Mouse (Mus musculus): ENCODE data around the gene Sytl3. TPM values are rescaled to one million over a fixed set of nuclear protein-coding genes. Genes with fewer than 3 reads are reported as not detected.

Sytl3 gene
- polyA plus RNA-seq, 1 experiment from 2014 or later: 0.42 TPM

DNA sequence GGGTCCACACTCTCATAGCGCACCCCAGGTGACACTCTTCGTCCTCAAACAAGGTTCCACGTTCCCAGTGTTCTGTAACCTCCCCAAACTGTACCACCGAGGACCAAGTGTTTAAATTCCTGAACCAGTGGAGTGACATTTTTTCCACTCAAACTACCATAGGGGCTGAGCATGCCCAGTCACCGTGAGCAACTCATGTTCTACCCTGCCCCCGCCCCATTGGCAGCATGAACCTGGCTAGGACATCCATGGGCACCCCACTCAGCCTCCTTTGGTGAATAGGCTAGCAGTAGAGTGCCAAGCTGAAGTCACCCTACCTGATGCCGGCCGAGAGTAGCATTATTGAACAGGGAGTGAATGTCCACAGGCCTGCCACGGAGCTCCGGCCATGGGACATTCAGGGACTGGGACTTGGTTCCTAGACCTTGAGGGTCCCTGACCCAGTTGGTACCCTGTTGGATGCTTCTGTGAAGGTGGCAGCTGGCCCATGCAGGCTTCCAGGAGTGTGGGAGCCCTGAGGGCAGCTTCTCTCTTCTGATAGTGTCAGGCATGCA, 74.5 kb downstream of the Sytl3 start:
- H3K9me3 ChIP-seq: no peaks in the 10 kb centered on the region
- 89% methylated on average over 10 of the region's 10 CpGs for WGBS
- ATAC-seq (ENCODE audit: insufficient number of reproducible peaks, low FRiP score, low TSS enrichment, low read depth): no peak
- no peak overlapping the region for H3K4me2 ChIP-seq
- H3K9ac ChIP-seq: no peak overlapping the region
- peaks cover 6% of the 10 kb centered on the region for H3K4me1 ChIP-seq
- no peak overlapping the region for H3K27ac ChIP-seq
- H3K36me3 ChIP-seq: peaks cover 8% of the 10 kb centered on the region
- H3K27me3 ChIP-seq: no peaks in the 10 kb centered on the region
- no peak overlapping the region for H3K4me3 ChIP-seq

DNA sequence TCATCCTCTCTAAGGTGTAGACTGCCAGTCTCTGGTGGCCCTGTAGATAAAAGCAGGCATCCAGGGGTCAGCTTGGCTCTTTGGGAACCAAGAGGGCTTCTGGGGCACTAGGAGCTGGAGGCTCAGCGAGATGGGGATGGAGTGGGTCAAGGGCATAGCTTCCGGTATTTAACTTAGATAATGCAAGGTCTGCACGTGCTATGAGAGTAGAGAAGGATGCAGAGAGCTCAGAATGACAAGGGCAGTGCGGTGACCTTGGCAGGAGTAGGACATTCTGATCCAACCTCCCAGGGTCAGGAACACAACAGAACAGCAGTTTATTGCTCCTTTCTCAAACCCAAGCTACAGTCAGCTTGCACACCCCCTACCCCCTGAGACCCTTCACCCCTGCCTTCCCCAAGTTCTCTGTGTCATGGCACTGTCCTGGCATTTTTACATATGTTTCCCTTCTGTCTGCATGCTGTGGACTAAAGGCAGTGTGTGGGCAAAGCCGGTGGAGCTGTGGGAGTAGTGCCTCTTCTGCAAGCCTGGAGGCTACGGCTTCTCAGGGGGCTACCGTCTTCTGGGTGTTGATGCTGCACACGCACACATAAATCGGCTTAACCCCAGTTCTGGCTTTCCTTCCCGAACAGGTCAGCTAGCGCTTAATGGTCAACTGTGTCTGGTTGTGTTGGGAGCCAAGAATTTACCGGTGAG, 76.0 kb downstream of the Sytl3 start:
- H3K9ac ChIP-seq: no peak overlapping the region
- 88% methylated on average over 12 of the region's 12 CpGs for WGBS
- ATAC-seq (ENCODE audit: insufficient number of reproducible peaks, low FRiP score, low TSS enrichment, low read depth): no peak
- H3K9me3 ChIP-seq: no peaks in the 10 kb centered on the region
- H3K4me2 ChIP-seq: no peak overlapping the region
- H3K27me3 ChIP-seq: no peaks in the 10 kb centered on the region
- H3K27ac ChIP-seq: no peak overlapping the region
- H3K36me3 ChIP-seq: peaks cover 21% of the 10 kb centered on the region
- peaks cover 2% of the 10 kb centered on the region; the same call in 1 of the 2 replicates for H3K4me1 ChIP-seq
- H3K4me3 ChIP-seq: no peak overlapping the region

DNA sequence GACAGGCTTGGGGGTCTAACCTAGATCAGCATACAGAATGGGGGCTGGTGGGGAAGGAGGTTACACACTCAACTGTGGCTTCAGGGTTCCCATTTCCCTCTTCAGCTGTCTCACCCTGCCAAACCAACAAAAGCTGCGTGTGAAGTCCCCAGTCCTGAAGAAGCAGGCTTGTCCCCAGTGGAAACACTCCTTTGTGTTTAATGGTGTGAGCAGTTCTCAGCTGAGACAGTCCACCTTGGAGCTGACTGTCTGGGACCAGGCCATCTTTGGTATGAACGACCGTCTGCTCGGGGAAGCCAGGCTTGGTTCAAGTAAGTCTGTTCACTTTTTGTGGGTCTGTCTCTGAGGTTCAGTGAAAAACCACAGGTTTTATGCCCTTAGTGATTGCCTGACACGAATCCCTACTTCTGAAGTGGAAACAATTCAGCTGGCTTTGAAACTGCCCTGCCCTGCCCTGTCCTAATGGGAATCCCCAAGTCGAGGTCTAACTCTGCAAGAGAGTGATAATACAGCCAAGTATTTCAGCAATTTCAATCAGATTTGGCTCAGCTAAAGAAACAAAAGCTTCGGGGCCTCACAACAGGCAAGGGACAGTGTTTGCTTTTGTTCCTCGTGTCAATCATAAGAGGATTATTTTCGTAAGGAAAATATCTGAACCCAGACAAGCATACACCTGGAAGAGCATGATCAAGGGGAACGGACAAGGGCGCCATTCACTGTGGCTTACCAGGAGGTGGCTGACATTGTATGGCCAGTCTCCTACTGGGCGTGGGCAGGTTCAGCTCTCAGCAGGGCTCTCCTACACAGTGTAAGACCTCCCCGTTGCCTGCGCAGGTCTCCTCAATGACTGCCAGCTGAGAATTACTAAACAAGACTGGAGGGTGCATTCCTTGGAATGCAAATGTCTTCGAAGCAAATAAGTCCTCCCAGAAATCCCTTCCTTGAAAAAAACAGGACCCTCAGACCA, 77.7 kb downstream of the Sytl3 start:
- no peak overlapping the region for H3K27ac ChIP-seq
- peaks cover 2% of the 10 kb centered on the region; the same call in 1 of the 2 replicates for H3K4me1 ChIP-seq
- H3K27me3 ChIP-seq: no peaks in the 10 kb centered on the region
- H3K36me3 ChIP-seq: peaks cover 38% of the 10 kb centered on the region
- H3K4me3 ChIP-seq: no peak overlapping the region
- H3K9ac ChIP-seq: no peak overlapping the region
- ATAC-seq (ENCODE audit: insufficient number of reproducible peaks, low FRiP score, low TSS enrichment, low read depth): no peak
- H3K4me2 ChIP-seq: no peak overlapping the region
- WGBS: 52% methylated on average over 15 of the region's 15 CpGs
- no peaks in the 10 kb centered on the region for H3K9me3 ChIP-seq

DNA sequence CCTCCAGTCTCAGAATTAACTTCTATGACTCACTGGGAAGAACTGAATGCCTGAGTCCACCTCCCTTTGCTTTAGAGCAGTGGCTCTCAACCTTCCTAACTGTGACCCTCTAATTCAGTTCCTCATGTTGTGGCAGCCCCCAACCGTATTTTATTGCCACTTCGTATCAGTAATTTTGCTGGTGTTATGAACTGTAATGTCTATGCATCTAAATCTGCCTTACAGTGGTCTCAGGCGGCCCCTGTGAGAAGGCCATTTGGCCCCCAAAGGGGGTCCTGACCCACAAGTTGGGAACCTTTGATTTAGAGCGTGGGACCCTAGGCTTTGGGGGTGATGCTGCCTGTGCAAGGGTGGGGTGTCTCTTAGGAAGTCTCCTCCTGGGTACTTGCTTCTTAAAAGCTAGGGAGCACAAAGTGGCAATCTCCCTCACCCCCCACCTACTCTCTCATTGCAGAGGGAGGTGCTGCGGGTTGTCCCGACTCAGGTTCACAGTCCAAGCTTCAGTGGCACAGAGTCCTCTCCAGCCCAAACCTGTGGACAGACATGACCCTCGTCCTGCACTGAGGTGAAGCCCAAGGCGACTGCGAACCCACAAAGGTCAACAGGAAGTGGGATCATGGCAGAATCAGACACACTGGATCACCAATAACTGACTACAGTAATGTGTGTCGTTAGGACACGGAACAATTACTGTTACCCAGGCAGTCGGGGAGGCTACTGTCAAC, 78.5 kb downstream of the Sytl3 start:
- Histone ChIP-seq H3K27me3 (no peaks in the 10 kb centered on the region), H3K4me3 (no peak overlapping the region), H3K9me3 (no peaks in the 10 kb centered on the region), H3K4me1 (peaks cover 7% of the 10 kb centered on the region), H3K9ac (no peak overlapping the region), H3K4me2 (no peak overlapping the region), H3K36me3 (peaks cover 46% of the 10 kb centered on the region), H3K27ac (no peak overlapping the region)
- whole genome bisulfite sequencing: 77% methylated on average over 12 of the region's 12 CpGs
- ATAC-seq (ENCODE audit: insufficient number of reproducible peaks, low FRiP score, low TSS enrichment, low read depth): no peak

DNA sequence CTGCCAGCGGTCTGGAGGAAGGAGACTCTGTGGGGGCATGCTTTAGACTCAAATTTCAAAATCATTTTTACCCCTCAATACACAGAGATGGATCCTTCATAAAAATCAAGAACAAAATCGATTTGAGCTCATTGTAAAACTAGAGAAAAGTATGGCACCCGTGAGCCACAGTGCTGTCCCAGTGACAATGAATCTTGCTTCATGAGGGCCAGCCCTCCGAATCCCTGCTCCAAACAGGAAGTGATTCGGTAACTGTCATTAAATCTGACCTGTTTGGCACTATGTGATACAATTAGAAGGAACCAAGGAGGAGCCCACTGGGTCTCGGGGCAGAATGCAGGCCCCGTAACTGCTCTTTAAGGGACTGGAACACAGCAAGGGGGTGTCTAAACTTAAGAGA, 79.9 kb downstream of the Sytl3 start:
- peaks cover 47% of the 10 kb centered on the region for H3K36me3 ChIP-seq
- WGBS: 77% methylated on average over 7 of the region's 7 CpGs

DNA sequence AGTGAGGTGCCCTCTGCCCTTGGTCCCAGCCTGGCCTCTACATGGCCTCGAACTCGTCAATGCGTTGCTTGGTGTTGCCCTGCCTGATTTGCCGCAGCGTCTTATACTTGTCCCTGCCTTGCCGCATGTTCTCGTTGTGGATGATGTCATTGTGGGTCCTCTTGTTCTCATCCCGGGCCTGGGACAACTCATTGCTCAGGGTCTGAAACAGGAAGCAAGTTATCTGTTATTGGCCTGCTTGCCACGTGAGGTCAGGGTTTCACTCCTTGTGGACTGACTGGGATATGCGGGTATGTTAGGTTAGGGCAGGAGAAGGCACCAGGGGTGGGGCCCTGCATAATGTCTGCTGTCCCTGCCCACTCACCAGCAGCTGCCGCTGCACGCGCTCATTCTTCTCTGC, 80.4 kb downstream of the Sytl3 start:
- H3K4me1 ChIP-seq: peaks cover 24% of the 10 kb centered on the region
- H3K4me2 ChIP-seq: no peak overlapping the region
- H3K36me3 ChIP-seq: peaks cover 47% of the 10 kb centered on the region
- WGBS: 91% methylated on average over 13 of the region's 13 CpGs
- H3K27me3 ChIP-seq: no peaks in the 10 kb centered on the region
- no peaks in the 10 kb centered on the region for H3K9me3 ChIP-seq
- no peak overlapping the region for H3K9ac ChIP-seq
- H3K4me3 ChIP-seq: no peak overlapping the region
- ATAC-seq (ENCODE audit: insufficient number of reproducible peaks, low FRiP score, low TSS enrichment, low read depth): no peak
- H3K27ac ChIP-seq: no peak overlapping the region

More for the DNA sequence above, 79.9 kb downstream of the Sytl3 start:
- no peak overlapping the region for H3K27ac ChIP-seq
- no peak for ATAC-seq (ENCODE audit: insufficient number of reproducible peaks, low FRiP score, low TSS enrichment, low read depth)
- H3K9me3 ChIP-seq: no peaks in the 10 kb centered on the region
- no peak overlapping the region for H3K4me3 ChIP-seq
- no peak overlapping the region for H3K4me2 ChIP-seq
- no peak overlapping the region for H3K9ac ChIP-seq
- H3K27me3 ChIP-seq: no peaks in the 10 kb centered on the region
- H3K4me1 ChIP-seq: peaks cover 20% of the 10 kb centered on the region

DNA sequence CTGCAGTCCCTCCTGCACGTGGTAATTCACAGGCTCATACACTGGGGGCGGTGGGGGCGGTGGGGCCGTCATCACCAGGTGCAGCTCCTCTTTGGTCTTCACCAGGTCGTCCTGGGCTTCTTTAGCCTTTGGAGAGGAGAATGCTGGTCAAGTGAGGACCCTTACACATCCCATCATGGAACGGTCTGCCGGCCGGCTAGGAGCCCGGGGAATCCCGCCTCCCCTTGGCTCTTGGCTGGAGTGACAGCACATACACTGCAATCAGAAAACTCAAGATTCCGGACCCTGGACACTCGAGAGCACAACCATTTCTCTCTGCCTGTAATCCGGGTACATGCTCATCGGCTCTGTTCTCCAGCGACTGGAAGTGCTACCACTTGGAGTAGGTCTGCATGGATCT, 80.9 kb downstream of the Sytl3 start:
- ATAC-seq (ENCODE audit: insufficient number of reproducible peaks, low FRiP score, low TSS enrichment, low read depth): no peak
- Histone ChIP-seq H3K9me3 (no peaks in the 10 kb centered on the region), H3K27me3 (no peaks in the 10 kb centered on the region), H3K4me2 (no peak overlapping the region), H3K36me3 (peaks cover 47% of the 10 kb centered on the region), H3K9ac (no peak overlapping the region), H3K4me3 (no peak overlapping the region), H3K4me1 (peaks cover 29% of the 10 kb centered on the region), H3K27ac (no peak overlapping the region)
- 92% methylated on average over 15 of the region's 15 CpGs for WGBS

DNA sequence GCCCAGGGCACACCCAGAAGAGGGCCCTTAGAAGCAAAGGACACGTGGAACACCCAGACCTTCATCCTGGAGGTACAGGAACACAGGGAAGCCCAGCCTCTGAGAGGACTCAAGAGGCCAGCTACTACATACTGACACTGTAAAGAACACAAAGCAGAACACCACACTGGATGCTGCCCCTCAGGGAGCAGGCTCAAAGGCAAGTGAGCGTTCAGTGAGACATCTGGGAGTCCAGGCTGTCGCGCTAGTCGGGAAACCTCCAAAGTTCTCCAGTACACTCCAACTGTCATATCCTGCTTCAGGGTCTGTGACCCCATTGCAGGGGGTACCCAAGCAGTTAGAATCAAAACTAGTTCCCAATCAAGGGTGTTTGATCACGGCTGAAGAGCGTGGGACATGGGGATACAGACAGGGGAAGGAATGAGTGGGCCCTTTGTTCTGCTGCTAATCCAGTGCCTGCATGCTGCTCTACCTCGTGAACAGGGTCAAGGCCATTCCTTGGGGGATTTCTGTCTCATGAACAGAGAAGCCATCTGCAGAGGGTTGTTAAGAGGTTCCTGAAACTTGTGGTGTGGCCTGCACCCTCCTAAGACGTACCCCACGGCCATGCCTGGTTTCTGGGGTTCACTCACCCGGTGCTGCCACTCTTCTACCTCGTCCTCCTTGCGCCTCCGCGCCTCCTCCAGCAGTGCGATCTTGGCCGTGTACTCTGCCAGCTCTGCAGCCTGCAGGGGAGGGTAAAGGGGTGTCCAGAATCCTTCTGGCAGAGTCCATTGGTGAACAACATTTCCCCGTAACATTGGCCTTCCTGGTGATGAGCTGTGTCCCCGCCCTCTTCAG, 81.7 kb downstream of the Sytl3 start:
- Histone ChIP-seq H3K9ac (no peak overlapping the region), H3K4me1 (peaks cover 37% of the 10 kb centered on the region), H3K4me3 (no peak overlapping the region), H3K9me3 (no peaks in the 10 kb centered on the region), H3K36me3 (peaks cover 50% of the 10 kb centered on the region), H3K27me3 (no peaks in the 10 kb centered on the region), H3K4me2 (no peak overlapping the region), H3K27ac (no peak overlapping the region)
- WGBS: 87% methylated on average over 19 of the region's 19 CpGs
- ATAC-seq (ENCODE audit: insufficient number of reproducible peaks, low FRiP score, low TSS enrichment, low read depth): no peak

DNA sequence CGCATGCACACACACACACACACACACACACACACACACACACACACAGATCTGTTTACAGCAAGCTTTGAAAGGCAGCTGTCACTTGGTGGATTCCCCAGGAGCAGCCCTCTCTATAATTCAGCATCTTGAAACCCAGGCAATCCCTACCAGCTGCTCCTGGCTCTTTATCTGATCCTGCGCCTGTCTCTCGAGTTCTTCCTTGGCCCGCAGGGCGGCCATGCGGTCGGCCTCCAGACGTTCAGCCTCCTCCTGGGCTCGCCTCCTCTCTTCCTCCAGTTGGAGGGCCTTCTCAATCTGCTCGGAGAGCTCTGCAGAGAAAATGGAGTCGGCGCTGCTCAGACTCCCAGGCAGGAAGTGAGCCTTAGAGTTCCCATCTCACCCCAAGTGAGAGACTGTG, 82.4 kb downstream of the Sytl3 start:
- Histone ChIP-seq H3K4me3 (no peak overlapping the region), H3K4me2 (no peak overlapping the region), H3K9ac (no peak overlapping the region), H3K36me3 (peaks cover 50% of the 10 kb centered on the region), H3K27me3 (no peaks in the 10 kb centered on the region), H3K27ac (no peak overlapping the region), H3K4me1 (peaks cover 44% of the 10 kb centered on the region), H3K9me3 (no peaks in the 10 kb centered on the region)
- no peak for ATAC-seq (ENCODE audit: insufficient number of reproducible peaks, low FRiP score, low TSS enrichment, low read depth)
- WGBS: 81% methylated on average over 12 of the region's 12 CpGs

DNA sequence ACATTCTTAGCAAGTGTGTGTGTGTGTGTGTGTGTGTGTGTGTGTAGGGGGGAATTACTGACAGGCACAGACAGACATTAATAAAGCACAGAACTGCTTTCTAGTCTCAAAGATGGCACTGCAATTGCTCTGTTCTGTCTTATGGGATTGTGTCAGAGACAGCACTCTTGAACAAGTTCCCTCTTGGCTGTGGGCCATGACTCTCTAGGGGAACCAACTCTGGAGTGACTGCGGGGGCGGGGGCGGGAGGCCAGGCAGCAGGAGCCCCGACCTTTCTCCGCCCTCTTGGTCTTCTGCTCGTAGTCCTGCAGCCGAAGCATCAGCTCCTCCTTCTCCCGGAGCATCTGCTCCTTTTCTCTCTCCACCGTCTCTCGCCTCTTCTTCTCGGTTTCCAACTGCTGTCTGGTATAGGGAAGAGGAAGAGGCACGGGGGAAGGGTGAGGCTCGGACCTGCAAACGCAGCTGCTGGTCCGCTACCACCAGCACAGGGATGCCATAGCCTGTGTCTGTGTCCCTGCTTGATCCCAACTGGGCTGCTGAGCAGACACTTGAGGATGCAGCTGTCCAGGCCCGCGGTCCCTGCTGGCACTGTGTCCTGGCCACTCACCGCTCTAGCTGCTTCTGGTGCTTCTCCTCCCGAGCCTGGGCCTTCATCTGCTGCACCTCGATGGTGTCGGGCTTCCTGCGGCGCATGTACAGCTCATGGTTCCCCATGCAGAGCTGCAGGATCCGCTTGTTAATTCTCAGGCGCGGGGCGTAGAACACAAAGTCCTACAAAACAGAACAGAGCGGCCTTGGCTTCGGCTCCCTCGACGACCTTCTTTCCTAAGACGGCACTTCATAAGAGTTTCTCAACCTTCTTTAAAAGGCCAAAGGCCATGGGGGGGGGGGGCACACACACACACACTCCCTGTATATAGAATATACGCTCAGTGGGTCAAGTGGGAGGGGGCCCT, 83.5 kb downstream of the Sytl3 start:
- Histone ChIP-seq H3K4me1 (peaks cover 42% of the 10 kb centered on the region), H3K9me3 (no peaks in the 10 kb centered on the region), H3K27ac (no peak overlapping the region), H3K4me2 (no peak overlapping the region), H3K4me3 (no peak overlapping the region), H3K9ac (no peak overlapping the region), H3K36me3 (peaks cover 56% of the 10 kb centered on the region), H3K27me3 (no peaks in the 10 kb centered on the region)
- WGBS: 66% methylated on average over 33 of the region's 33 CpGs
- 0 out of 2 replicates have a peak, but pooled peaks have one; percentile 28 for ATAC-seq (ENCODE audit: insufficient number of reproducible peaks, low FRiP score, low TSS enrichment, low read depth)

All from limb, embryonic 15.5 days (tissue).